Mouse (Mus musculus) bone marrow macrophage, adult 2 months (primary cell): ENCODE measurements around the gene Lin37.

Source experiments
- CTCF ChIP-seq: IDR thresholded peaks from 2 replicates; pipeline ENCODE4 v1.5.1; 2012; ENCODE audit warnings: low read depth, mild to moderate bottlenecking, low read length, moderate library complexity
- POLR2A ChIP-seq: IDR thresholded peaks from 2 replicates; pipeline ENCODE4 v1.6.1; 2012; ENCODE audit warnings: mild to moderate bottlenecking, low read depth, low read length, borderline replicate concordance

DNA sequence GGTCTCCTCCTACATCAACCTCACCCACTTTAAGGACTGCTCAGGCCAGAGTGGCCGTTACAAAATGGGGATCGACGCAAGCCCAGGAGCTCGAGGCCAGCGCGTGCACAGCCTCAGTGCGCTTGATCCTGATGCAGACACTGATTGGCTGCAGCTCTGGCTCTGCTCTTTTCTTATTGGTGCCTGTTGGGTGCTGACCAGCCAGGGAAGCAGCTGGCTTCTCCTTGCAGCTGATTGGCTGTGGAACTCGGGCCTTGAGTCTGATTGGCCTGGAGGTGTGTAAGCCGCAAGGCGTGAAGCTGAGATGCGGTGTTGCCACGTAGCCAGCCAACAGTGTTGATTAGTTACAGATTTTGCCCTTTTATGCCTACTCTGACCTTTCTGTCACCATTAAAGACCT is 39.1 kb upstream of the Lin37 start, which contains the start of gene Zbtb32:
- TF ChIP-seq POLR2A (no peak), CTCF (no peak)
